Mouse (Mus musculus) forelimb bud, embryonic 11.5 days (tissue): ENCODE data around the gene Bmf.

Experiments
- DNase-seq: peaks from one replicate; pipeline ENCODE4 v3.0.0-alpha.2; 2012; ENCODE audit warnings: low read depth, low spot score

Bmf gene

DNA sequence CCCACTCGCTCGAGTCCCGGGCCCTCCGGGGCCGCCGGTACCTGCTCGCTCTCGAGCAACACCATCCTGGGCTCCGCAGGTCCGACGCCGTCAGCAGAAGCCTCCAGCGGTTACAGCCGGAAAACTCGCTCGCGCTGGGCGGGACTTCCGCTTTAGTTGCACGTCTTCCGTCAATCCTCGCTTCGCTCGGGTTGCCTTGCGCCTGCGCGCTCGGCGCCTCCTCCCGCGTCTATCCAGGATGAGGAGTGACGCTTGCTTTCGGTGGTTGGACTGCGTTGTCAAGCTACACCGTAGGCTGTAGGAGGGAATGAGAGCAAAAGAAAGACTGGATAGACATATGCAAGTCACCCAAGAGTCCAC lies 70.0 kb downstream of the Bmf start, which contains the start of gene Srp14:
Gene Srp14 (minus strand): TSS at position 162 of the 360 bp plus-strand sequence.
- DNase-seq, result peak; percentile 96

DNA sequence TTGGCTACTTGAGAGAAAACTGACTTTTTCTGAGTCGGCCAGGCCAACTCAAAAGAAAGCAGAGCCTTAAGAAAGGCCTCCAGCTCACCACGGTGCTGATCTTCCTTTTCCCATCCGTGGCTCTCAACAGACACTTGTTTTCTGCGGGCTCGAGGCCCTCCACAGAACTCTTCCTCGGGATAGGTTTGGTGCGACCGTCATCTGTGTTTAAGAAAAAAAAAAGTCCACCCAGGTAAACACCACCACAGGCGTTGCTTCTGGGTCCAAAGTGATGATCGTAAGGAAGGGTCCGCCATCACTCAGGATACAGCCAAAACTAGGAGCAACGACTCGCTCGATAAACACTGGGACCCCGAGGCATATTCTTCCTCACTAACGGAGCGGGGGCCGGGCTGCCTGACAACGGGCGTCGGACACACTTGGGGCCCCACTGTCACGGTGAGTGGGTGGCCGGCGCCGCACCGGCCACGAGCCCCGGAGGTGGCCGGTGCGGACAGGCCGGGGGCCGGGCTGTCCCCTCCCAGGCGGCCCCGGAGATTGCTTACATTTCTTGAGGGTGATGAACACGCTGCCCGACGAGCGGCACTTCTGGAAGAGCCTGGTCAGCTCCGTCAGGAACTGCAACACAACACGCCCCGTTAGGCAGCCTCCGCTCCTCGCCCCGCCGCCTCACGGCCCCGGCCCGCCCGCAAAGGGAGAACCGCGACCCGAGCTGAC lies 70.5 kb downstream of the Bmf start:
- no peak for DNase-seq
